Mouse (Mus musculus): ENCODE measurements around the gene Pi16. TPM values are rescaled to one million over a fixed set of nuclear protein-coding genes. Genes with fewer than 3 reads are reported as not detected.
A peak's percentile ranks its signal among the peaks of the same experiment; 100 is the strongest.

The Pi16 gene
- total RNA-seq, 1 experiment, result 0.71 TPM

- no peak for TF ChIP-seq MAFK (IDR thresholded peaks at IDR 0.05; ENCODE audit: insufficient read depth, low read depth, low read length)
- no peak for TF ChIP-seq ZNF384 (IDR thresholded peaks at IDR 0.05; ENCODE audit: low read depth, low read length)
- no peak for TF ChIP-seq HCFC1 (IDR thresholded peaks at IDR 0.05; ENCODE audit: borderline replicate concordance, insufficient read depth, low read length)
- TF ChIP-seq ZC3H11A (IDR thresholded peaks at IDR 0.05; ENCODE audit: borderline replicate concordance, low read depth, low read length), result no peak
- TF ChIP-seq CHD2 (IDR thresholded peaks at IDR 0.05; ENCODE audit: low read depth, low read length), result no peak
- Histone ChIP-seq H3K4me3 (ENCODE audit: insufficient read depth in 1 of 2, low read depth in 1 of 2, low read length in 2 of 2, poor library complexity in 1 of 2, severe bottlenecking in 1 of 2) (no peak overlapping the region), H3K27ac (ENCODE audit: insufficient read depth, low read depth, low read length, poor library complexity, severe bottlenecking) (no peak overlapping the region), H3K9me3 (ENCODE audit: control insufficient read depth, insufficient read depth, low read depth, low read length) (no peaks in the 10 kb centered on the region), H3K9ac (ENCODE audit: insufficient read depth, low read depth, low read length, poor library complexity, severe bottlenecking) (no peak overlapping the region), H3K36me3 (ENCODE audit: control insufficient read depth, insufficient read depth, low read length, poor library complexity, severe bottlenecking) (no peaks in the 10 kb centered on the region), H3K4me1 (ENCODE audit: control insufficient read depth in 2 of 2, insufficient read depth in 2 of 2, low read length in 2 of 2, poor library complexity in 1 of 2) (peaks cover 0 to 12% of the 10 kb centered on the region in 2 experiments; a peak in 1 of 4 replicates)
- DNase-seq (ENCODE audit: low read depth, low spot score), result no peak
- in situ Hi-C loops (cut with MboI; ENCODE audit: low sequenced_read_pairs in 2 of 2, unreplicated experiment in 2 of 2), result no loop called here
Measured at GRCm38 (mm10) chr17:29363109-29363508, 45.6 kb downstream of the Pi16 start.

DNA sequence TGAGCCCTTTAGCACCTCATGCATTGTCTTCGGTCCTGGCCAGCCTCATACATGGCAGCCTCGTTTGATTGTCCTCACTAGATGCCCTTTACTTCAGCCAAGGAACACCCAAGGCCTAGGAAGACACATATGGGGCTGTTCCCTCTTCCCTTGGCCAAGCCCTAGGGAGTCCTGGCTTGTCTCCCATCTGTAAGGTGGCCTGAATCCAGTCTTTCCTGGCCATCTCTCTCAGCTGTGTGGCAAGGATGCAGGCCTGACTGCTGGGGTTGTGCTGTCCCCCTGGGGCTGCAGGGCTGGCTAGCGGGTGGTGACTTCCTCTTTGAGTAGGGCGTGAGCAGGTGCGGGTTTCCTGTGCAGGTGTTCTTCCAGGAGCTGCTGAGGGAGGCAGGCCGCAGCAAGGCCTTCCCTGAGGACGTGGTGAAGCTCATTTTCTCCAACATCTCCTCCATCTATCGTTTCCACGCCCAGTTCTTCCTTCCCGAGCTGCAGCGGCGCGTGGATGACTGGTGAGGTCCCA is 47.7 kb downstream of the Pi16 start:
- TF ChIP-seq MAFK (IDR thresholded peaks at IDR 0.05; ENCODE audit: insufficient read depth, low read depth, low read length) (no peak), CHD2 (IDR thresholded peaks at IDR 0.05; ENCODE audit: low read depth, low read length) (no peak), ZC3H11A (IDR thresholded peaks at IDR 0.05; ENCODE audit: borderline replicate concordance, low read depth, low read length) (no peak), HCFC1 (IDR thresholded peaks at IDR 0.05; ENCODE audit: borderline replicate concordance, insufficient read depth, low read length) (no peak), ZNF384 (IDR thresholded peaks at IDR 0.05; ENCODE audit: low read depth, low read length) (no peak)
- Histone ChIP-seq H3K36me3 (ENCODE audit: control insufficient read depth, insufficient read depth, low read length, poor library complexity, severe bottlenecking) (no peaks in the 10 kb centered on the region), H3K9ac (ENCODE audit: insufficient read depth, low read depth, low read length, poor library complexity, severe bottlenecking) (no peak overlapping the region), H3K9me3 (ENCODE audit: control insufficient read depth, insufficient read depth, low read depth, low read length) (no peaks in the 10 kb centered on the region), H3K4me1 (ENCODE audit: control insufficient read depth in 2 of 2, insufficient read depth in 2 of 2, low read length in 2 of 2, poor library complexity in 1 of 2) (peaks cover 0 to 19% of the 10 kb centered on the region in 2 experiments; a peak in 1 of 4 replicates), H3K4me3 (ENCODE audit: insufficient read depth in 1 of 2, low read depth in 1 of 2, low read length in 2 of 2, poor library complexity in 1 of 2, severe bottlenecking in 1 of 2) (no peak overlapping the region), H3K27ac (ENCODE audit: insufficient read depth, low read depth, low read length, poor library complexity, severe bottlenecking) (no peak overlapping the region)
- in situ Hi-C loops (cut with MboI; ENCODE audit: low sequenced_read_pairs in 2 of 2, unreplicated experiment in 2 of 2), result no loop called here
- no peak for DNase-seq (ENCODE audit: low read depth, low spot score)

DNA sequence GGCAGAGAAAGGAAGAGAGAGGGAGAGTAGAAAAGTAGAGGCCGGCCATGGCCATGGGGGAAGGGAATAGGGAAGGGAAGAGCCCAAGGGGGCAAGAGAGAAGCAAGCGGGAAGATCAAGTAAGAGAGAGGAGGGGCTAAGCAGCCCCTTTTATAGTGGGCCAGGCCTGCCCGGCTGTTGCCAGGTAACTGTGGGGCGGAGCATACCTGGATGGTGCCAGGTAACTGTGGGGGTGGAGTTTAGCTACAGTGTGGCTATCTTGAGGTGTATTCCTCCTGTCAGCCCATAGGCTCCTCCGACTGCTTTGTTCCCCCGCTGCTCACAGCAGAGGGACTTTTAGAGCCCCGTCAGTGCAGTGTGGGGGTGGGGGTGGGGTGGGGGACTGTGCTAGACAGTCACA is 51.2 kb downstream of the Pi16 start:
- Histone ChIP-seq H3K9ac (ENCODE audit: insufficient read depth, low read depth, low read length, poor library complexity, severe bottlenecking) (no peak overlapping the region), H3K4me1 (ENCODE audit: control insufficient read depth in 2 of 2, insufficient read depth in 2 of 2, low read length in 2 of 2, poor library complexity in 1 of 2) (peaks cover 0 to 11% of the 10 kb centered on the region in 2 experiments; a peak in 1 of 4 replicates), H3K4me3 (ENCODE audit: insufficient read depth in 1 of 2, low read depth in 1 of 2, low read length in 2 of 2, poor library complexity in 1 of 2, severe bottlenecking in 1 of 2) (no peak overlapping the region), H3K9me3 (ENCODE audit: control insufficient read depth, insufficient read depth, low read depth, low read length) (no peaks in the 10 kb centered on the region), H3K36me3 (ENCODE audit: control insufficient read depth, insufficient read depth, low read length, poor library complexity, severe bottlenecking) (no peaks in the 10 kb centered on the region), H3K27ac (ENCODE audit: insufficient read depth, low read depth, low read length, poor library complexity, severe bottlenecking) (no peak overlapping the region)
- in situ Hi-C loops (cut with MboI; ENCODE audit: low sequenced_read_pairs in 2 of 2, unreplicated experiment in 2 of 2), result no loop called here
- no peak for DNase-seq (ENCODE audit: low read depth, low spot score)
- TF ChIP-seq ZNF384 (IDR thresholded peaks at IDR 0.05; ENCODE audit: low read depth, low read length), result no peak
- no peak for TF ChIP-seq HCFC1 (IDR thresholded peaks at IDR 0.05; ENCODE audit: borderline replicate concordance, insufficient read depth, low read length)
- TF ChIP-seq CHD2 (IDR thresholded peaks at IDR 0.05; ENCODE audit: low read depth, low read length), result no peak
- TF ChIP-seq MAFK (IDR thresholded peaks at IDR 0.05; ENCODE audit: insufficient read depth, low read depth, low read length), result no peak
- TF ChIP-seq ZC3H11A (IDR thresholded peaks at IDR 0.05; ENCODE audit: borderline replicate concordance, low read depth, low read length), result no peak

DNA sequence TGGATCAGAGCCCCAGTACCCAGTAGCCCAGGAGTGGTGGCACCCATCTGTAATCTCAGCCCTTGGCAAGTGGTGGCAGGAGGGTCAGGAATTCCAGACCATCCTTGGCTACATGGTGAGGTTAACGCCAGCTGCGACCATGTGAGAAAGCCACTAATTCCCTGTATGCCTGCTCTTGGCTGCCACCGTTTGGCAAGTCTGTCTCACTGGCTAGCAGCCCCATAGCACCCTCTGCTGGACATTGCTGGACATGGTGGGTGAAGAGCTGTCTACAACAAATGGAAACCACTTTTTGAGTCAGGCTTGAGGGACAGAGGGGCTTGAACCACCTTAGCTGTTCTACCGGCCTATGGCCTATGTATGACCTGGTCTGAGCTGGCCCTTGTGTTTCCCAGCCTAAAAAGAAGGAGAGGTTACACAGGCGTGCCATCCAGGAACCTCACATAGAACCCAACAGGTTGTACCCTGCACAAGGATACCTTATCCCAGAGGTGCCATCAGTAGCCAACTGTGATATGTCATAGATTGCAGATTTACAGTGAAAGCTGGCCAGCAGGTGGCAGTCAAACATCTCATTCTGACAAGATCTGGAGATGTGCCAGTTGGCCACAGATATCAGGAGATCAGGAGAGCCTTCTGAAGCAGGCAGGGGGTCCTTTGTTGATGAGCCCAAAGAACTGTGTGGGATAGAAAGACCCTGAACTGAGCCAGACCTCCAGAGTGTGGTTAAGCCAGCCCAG is 53.7 kb downstream of the Pi16 start:
- peak; percentile 87 for DNase-seq (ENCODE audit: low read depth, low spot score)
- no peak overlapping the region for H3K27ac ChIP-seq (ENCODE audit: insufficient read depth, low read depth, low read length, poor library complexity, severe bottlenecking)
- H3K4me3 ChIP-seq (ENCODE audit: insufficient read depth in 1 of 2, low read depth in 1 of 2, low read length in 2 of 2, poor library complexity in 1 of 2, severe bottlenecking in 1 of 2), result no peak overlapping the region

More for the DNA sequence above, 53.7 kb downstream of the Pi16 start:
- H3K4me1 ChIP-seq (ENCODE audit: control insufficient read depth in 2 of 2, insufficient read depth in 2 of 2, low read length in 2 of 2, poor library complexity in 1 of 2), result peaks cover 0 to 16% of the 10 kb centered on the region in 2 experiments; a peak in 1 of 4 replicates
- H3K9me3 ChIP-seq (ENCODE audit: control insufficient read depth, insufficient read depth, low read depth, low read length), result no peaks in the 10 kb centered on the region
- H3K36me3 ChIP-seq (ENCODE audit: control insufficient read depth, insufficient read depth, low read length, poor library complexity, severe bottlenecking), result no peaks in the 10 kb centered on the region
- peak; percentile 83 for TF ChIP-seq ZC3H11A (IDR thresholded peaks at IDR 0.05; ENCODE audit: borderline replicate concordance, low read depth, low read length)
- no peak for TF ChIP-seq MAFK (IDR thresholded peaks at IDR 0.05; ENCODE audit: insufficient read depth, low read depth, low read length)
- 0 out of 2 replicates have a peak, but pooled peaks have one; percentile 14 for TF ChIP-seq ZNF384 (IDR thresholded peaks at IDR 0.05; ENCODE audit: low read depth, low read length)
- H3K9ac ChIP-seq (ENCODE audit: insufficient read depth, low read depth, low read length, poor library complexity, severe bottlenecking), result no peak overlapping the region
- in situ Hi-C loops (cut with MboI; ENCODE audit: low sequenced_read_pairs in 2 of 2, unreplicated experiment in 2 of 2), result loop anchor here (5.0 to 10.0 kb wide), 2 partner anchors 141 to 144 kb away; no protein-coding TSS in a partner anchor
